Mouse (Mus musculus) olfactory bulb, adult 2 months (tissue): ENCODE results near the gene Trim28.

Experiments
- CTCF ChIP-seq: fragments of 200-500 bp; IDR thresholded peaks from 2 replicates; pipeline ENCODE4 v1.5.1; 2012; ENCODE audit warnings: low read depth, mild to moderate bottlenecking, low read length, moderate library complexity; ENCODE audit not compliant: insufficient read depth
- POLR2A ChIP-seq: fragments of 200-500 bp; IDR thresholded peaks from 2 replicates; pipeline ENCODE4 v1.6.1; 2012; ENCODE audit warnings: mild to moderate bottlenecking, low read depth, low read length, moderate library complexity; ENCODE audit not compliant: insufficient read depth

- 0 out of 2 replicates have a peak, but pooled peaks have one; percentile 14 for TF ChIP-seq CTCF
- TF ChIP-seq POLR2A = no peak; the same call in 1 of the 2 replicates
Observed at GRCm38 (mm10) chr7:13024805-13025204, 25.9 kb downstream of the Trim28 start.
